Mouse (Mus musculus): ENCODE measurements around the gene Rnf31. TPM values are rescaled to one million over a fixed set of nuclear protein-coding genes. Genes with fewer than 3 reads are reported as not detected.
A peak's percentile ranks its signal among the peaks of the same experiment; 100 is the strongest.

Gene Rnf31
- polyA plus RNA-seq, 2 experiments: 6.5 to 7.6 TPM

- Histone ChIP-seq H3K4me2 (ENCODE audit: low read depth) (peak overlapping the region; percentile 75), H3K4me1 (replicated peaks; ENCODE audit: control insufficient read depth in 2 of 2, insufficient read depth in 2 of 2, low read length in 1 of 2) (peaks cover 26 to 29% of the 10 kb centered on the region in 2 experiments), H3K4me3 (ENCODE audit: insufficient read depth in 1 of 2, low read depth in 2 of 2, low read length in 2 of 2) (peak overlapping the region; percentile 79 to 96), H3K27ac (peak overlapping the region; percentile 97), H3K36me3 (replicated peaks; ENCODE audit: control insufficient read depth, insufficient read depth, low read depth) (peaks cover 3% of the 10 kb centered on the region), H3K9ac (replicated peaks) (peak overlapping the region; percentile 77), H3K27me3 (ENCODE audit: control insufficient read depth, insufficient read depth, low read length) (no peaks in the 10 kb centered on the region), H3K9me3 (ENCODE audit: control insufficient read depth, low read length) (no peaks in the 10 kb centered on the region)
- WGBS (ENCODE audit: insufficient replicate concordance): 68% methylated on average over 11 of the region's 11 CpGs
- DNase-seq (ENCODE audit: low read depth in 3 of 3, low spot score in 3 of 3) (no peak), ATAC-seq (ENCODE audit: insufficient read depth) (no peak)
- TF ChIP-seq EP300 (IDR thresholded peaks at IDR 0.05; ENCODE audit: low read depth): no peak
- no peak for TF ChIP-seq CTCF (IDR thresholded peaks at IDR 0.05; ENCODE audit: low read depth)
Observed at GRCm38 (mm10) chr14:55589771-55590448, 1.6 kb upstream of the Rnf31 start.

DNA sequence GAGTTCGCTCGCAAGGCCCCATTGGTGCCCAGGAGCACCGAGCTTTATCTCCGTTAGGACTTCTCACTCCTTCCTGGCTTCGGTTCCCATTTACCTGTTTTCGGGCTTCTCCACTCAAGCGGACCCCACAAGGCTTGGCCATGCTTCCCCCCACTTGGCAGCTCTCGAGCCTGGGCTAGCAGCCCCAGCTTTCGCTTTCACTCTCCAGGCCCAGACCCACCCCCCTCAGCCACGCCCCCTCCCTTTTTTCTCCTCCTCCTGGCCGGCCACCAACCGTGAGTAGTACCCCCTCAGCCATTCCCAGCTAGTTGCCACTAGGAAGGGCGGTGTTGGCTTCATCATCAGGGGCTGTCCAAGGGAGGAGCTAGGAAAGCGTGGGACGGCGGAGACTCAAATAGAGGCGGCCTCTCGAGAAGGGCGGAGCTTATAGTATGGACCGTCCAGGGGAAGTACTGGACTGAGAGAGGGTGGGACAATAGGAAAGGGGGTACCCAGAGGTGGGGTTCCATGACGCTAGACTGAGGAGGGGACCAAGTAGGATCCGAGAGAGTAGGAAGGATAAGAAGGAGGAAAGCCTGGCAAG is 669 bp upstream of the Rnf31 start, which contains the start of gene Psme2:
TSS of gene Psme2 (minus strand) at position 366 of the 583 bp plus-strand sequence.
- Histone ChIP-seq H3K9ac (replicated peaks) (peak within 1 kb of the TSS; percentile 77), H3K27ac (peak within 1 kb of the TSS; percentile 97), H3K4me2 (ENCODE audit: low read depth) (peak within 1 kb of the TSS; percentile 75), H3K9me3 (ENCODE audit: control insufficient read depth, low read length) (no peaks in the 10 kb centered on the region), H3K36me3 (replicated peaks; ENCODE audit: control insufficient read depth, insufficient read depth, low read depth) (peaks cover 11% of the 10 kb centered on the region), H3K4me1 (replicated peaks; ENCODE audit: control insufficient read depth in 2 of 2, insufficient read depth in 2 of 2, low read length in 1 of 2) (peaks cover 20 to 23% of the 10 kb centered on the region in 2 experiments), H3K27me3 (ENCODE audit: control insufficient read depth, insufficient read depth, low read length) (no peaks in the 10 kb centered on the region), H3K4me3 (ENCODE audit: insufficient read depth in 1 of 2, low read depth in 2 of 2, low read length in 2 of 2) (peak within 1 kb of the TSS; percentile 79 to 96)
- 0% methylated on average over 22 of the region's 22 CpGs for WGBS (ENCODE audit: insufficient replicate concordance)
- TF ChIP-seq CTCF (IDR thresholded peaks at IDR 0.05; ENCODE audit: low read depth) (no peak; the same call in 1 of the 2 replicates), EP300 (IDR thresholded peaks at IDR 0.05; ENCODE audit: low read depth) (no peak)
- peak; percentile 86 for ATAC-seq (ENCODE audit: insufficient read depth)
- DNase-seq (ENCODE audit: low read depth in 3 of 3, low spot score in 3 of 3): peak; percentile 88 to 93 (median 92)

DNA sequence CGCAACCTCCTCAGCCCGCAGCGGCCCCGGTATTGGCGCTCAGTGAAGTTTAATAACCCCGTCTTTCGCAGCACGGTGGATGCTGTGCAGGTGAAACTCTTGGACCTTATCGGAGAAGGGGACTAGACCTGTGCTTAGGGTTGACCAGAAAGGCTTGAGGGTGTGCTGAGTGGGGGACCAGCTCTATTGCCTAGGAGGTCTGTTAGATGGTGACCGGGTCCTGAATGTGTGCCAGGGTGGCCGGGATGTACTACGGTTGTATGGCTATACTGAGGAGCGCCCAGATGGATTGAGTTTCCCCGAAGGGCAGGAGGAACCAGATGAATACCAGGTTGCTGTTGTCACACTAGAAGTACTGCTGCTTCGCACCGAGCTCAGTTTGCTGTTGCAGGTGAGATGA is 718 bp downstream of the Rnf31 start:
- TF ChIP-seq CTCF (IDR thresholded peaks at IDR 0.05; ENCODE audit: low read depth) (no peak), EP300 (IDR thresholded peaks at IDR 0.05; ENCODE audit: low read depth) (no peak)
- Histone ChIP-seq H3K4me1 (replicated peaks; ENCODE audit: control insufficient read depth in 2 of 2, insufficient read depth in 2 of 2, low read length in 1 of 2) (peaks cover 11% of the 10 kb centered on the region in 2 experiments), H3K27ac (peak overlapping the region; percentile 97), H3K9ac (replicated peaks) (peak overlapping the region; percentile 77), H3K27me3 (ENCODE audit: control insufficient read depth, insufficient read depth, low read length) (no peaks in the 10 kb centered on the region), H3K4me3 (ENCODE audit: insufficient read depth in 1 of 2, low read depth in 2 of 2, low read length in 2 of 2) (peak overlapping the region; percentile 79 to 96), H3K36me3 (replicated peaks; ENCODE audit: control insufficient read depth, insufficient read depth, low read depth) (peaks cover 21% of the 10 kb centered on the region), H3K4me2 (ENCODE audit: low read depth) (peak overlapping the region; percentile 75), H3K9me3 (ENCODE audit: control insufficient read depth, low read length) (no peaks in the 10 kb centered on the region)
- 4% methylated on average over 16 of the region's 16 CpGs for WGBS (ENCODE audit: insufficient replicate concordance)
- ATAC-seq (ENCODE audit: insufficient read depth) (no peak), DNase-seq (ENCODE audit: low read depth in 3 of 3, low spot score in 3 of 3) (no peak)

DNA sequence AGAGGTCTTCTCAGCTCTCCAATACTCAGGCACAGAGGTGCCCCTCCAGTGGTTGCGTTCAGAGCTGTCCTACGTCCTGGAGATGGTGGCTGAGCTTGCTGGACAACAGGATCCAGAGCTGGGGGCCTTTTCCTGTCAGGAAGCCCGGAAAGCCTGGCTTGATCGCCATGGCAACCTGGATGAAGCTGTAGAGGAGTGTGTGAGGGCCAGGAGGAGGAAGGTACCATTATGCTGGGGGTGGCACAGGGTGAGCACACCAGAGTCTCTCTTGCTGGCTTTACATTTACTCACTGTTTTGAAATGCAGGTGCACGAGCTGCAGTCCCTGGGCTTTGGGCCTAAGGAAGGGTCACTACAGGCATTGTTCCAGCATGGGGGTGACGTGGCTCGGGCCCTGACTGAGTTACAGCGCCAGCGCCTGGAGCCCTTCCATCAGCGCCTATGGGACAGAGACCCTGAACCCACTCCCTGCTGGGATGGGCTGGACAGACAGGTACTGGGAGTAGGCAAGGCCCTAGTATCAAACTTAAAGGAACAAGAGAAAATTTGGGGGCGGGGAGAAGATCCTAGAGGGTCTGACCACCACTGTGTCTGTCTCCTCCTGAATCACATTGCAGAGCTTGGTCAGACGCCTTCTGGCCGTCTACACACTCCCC is 4.7 kb downstream of the Rnf31 start:
- ATAC-seq (ENCODE audit: insufficient read depth) (no peak), DNase-seq (ENCODE audit: low read depth in 3 of 3, low spot score in 3 of 3) (no peak)
- Histone ChIP-seq H3K4me2 (ENCODE audit: low read depth) (no peak overlapping the region), H3K27me3 (ENCODE audit: control insufficient read depth, insufficient read depth, low read length) (no peaks in the 10 kb centered on the region), H3K9ac (replicated peaks) (no peak overlapping the region), H3K4me3 (ENCODE audit: insufficient read depth in 1 of 2, low read depth in 2 of 2, low read length in 2 of 2) (no peak overlapping the region), H3K36me3 (replicated peaks; ENCODE audit: control insufficient read depth, insufficient read depth, low read depth) (peaks cover 48% of the 10 kb centered on the region), H3K27ac (no peak overlapping the region), H3K9me3 (ENCODE audit: control insufficient read depth, low read length) (no peaks in the 10 kb centered on the region), H3K4me1 (replicated peaks; ENCODE audit: control insufficient read depth in 2 of 2, insufficient read depth in 2 of 2, low read length in 1 of 2) (peaks cover 4 to 6% of the 10 kb centered on the region in 2 experiments)
- 84% methylated on average over 13 of the region's 13 CpGs for WGBS (ENCODE audit: insufficient replicate concordance)
- TF ChIP-seq CTCF (IDR thresholded peaks at IDR 0.05; ENCODE audit: low read depth): no peak
- TF ChIP-seq EP300 (IDR thresholded peaks at IDR 0.05; ENCODE audit: low read depth): no peak

Measured in liver, embryonic 14.5 days (tissue).